Mouse (Mus musculus) ES-CJ7 (cell line): ENCODE measurements at regions not wholly inside any gene's neighbourhood (a gene's known extent, or its start where the extent isn't known, plus 50 kb on each side); places are given as distances from the start of the nearest gene placed in this dataset.

Experiments
- DNase-seq: peaks from one replicate; pipeline ENCODE4 v3.0.0; 2011; ENCODE audit warnings: low read depth, low spot score

- no peak for DNase-seq
Measured at GRCm38 (mm10) chr11:38618707-38619106, 1382.9 kb upstream of the Tenm2 start.

- DNase-seq = no peak
Measured at GRCm38 (mm10) chr11:38600971-38601370, 1365.2 kb upstream of the Tenm2 start.

GRCm38 (mm10) chr11:38568515-38568914, 1332.8 kb upstream of the Tenm2 start:
- DNase-seq = no peak

GRCm38 (mm10) chr11:38543893-38544292, 1308.1 kb upstream of the Tenm2 start:
- peak; percentile 39 for DNase-seq

- DNase-seq = no peak
Measured at GRCm38 (mm10) chr11:38540097-38540496, 1304.3 kb upstream of the Tenm2 start.

GRCm38 (mm10) chr11:38532282-38532681, 1296.5 kb upstream of the Tenm2 start:
- no peak for DNase-seq

GRCm38 (mm10) chr11:38509676-38510075, 1273.9 kb upstream of the Tenm2 start:
- no peak for DNase-seq

GRCm38 (mm10) chr11:38464239-38464596, 1228.5 kb upstream of the Tenm2 start:
- no peak for DNase-seq

- DNase-seq = no peak
Measured at GRCm38 (mm10) chr11:38463568-38464238, 1227.9 kb upstream of the Tenm2 start.

GRCm38 (mm10) chr11:38443291-38443690, 1207.5 kb upstream of the Tenm2 start:
- no peak for DNase-seq

- DNase-seq = no peak
Measured at GRCm38 (mm10) chr11:38410302-38410701, 1174.5 kb upstream of the Tenm2 start.

GRCm38 (mm10) chr11:38397771-38398170, 1162.0 kb upstream of the Tenm2 start:
- DNase-seq = no peak

- DNase-seq = no peak
Measured at GRCm38 (mm10) chr11:38386958-38387357, 1151.2 kb upstream of the Tenm2 start.

GRCm38 (mm10) chr11:38346442-38346841, 1110.7 kb upstream of the Tenm2 start:
- DNase-seq = no peak

GRCm38 (mm10) chr11:38335411-38335810, 1099.6 kb upstream of the Tenm2 start:
- no peak for DNase-seq

- no peak for DNase-seq
Measured at GRCm38 (mm10) chr11:38297693-38298092, 1061.9 kb upstream of the Tenm2 start.

GRCm38 (mm10) chr11:38291289-38291688, 1055.5 kb upstream of the Tenm2 start:
- DNase-seq = no peak

- no peak for DNase-seq
Measured at GRCm38 (mm10) chr11:38280961-38281360, 1045.2 kb upstream of the Tenm2 start.
